Mouse (Mus musculus) olfactory bulb, adult 2 months (tissue): ENCODE measurements at regions not wholly inside any gene's neighbourhood (a gene's known extent, or its start where the extent isn't known, plus 50 kb on each side); places are given as distances from the start of the nearest gene placed in this dataset.

ENCODE experiments used
- CTCF ChIP-seq: fragments of 200-500 bp; IDR thresholded peaks from 2 replicates; pipeline ENCODE4 v1.5.1; 2012; ENCODE audit warnings: low read depth, mild to moderate bottlenecking, low read length, moderate library complexity; ENCODE audit not compliant: insufficient read depth
- POLR2A ChIP-seq: fragments of 200-500 bp; IDR thresholded peaks from 2 replicates; pipeline ENCODE4 v1.6.1; 2012; ENCODE audit warnings: mild to moderate bottlenecking, low read depth, low read length, moderate library complexity; ENCODE audit not compliant: insufficient read depth

DNA sequence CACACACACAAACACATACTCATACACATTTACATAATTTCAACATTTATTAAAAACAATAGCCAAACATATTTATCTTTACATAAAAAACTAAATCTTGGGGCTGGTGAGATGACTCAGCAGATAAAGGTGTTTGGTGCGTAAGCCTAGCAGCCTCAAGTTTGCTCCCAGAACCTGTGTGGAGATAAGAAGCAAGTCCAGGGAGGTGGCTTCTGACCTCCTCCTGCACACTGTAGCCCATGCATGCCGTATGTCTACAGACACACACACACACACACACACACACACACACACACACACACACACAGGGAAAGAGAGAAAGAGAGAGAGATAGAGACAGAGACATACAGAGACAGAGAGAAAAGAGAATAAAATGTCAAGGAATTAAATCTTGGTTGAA lies 401.1 kb downstream of the Klf5 start:
- TF ChIP-seq POLR2A (no peak), CTCF (no peak)
